Mouse (Mus musculus) hindbrain, embryonic 14.5 days (tissue): ENCODE measurements around the gene Cry2. TPM values are rescaled to one million over a fixed set of nuclear protein-coding genes. Genes with fewer than 3 reads are reported as not detected.

Experiments used
- ATAC-seq: fragments of 200-750 bp; cut with Nextera tagmentation; 2 replicates; pipeline ENCODE4 v1.8.0; 2017; ENCODE audit warnings: moderate number of reproducible peaks, mild to moderate bottlenecking, moderate TSS enrichment, moderate library complexity; ENCODE audit not compliant: low FRiP score
- DNase-seq: peaks from one replicate; pipeline ENCODE4 v3.0.0-alpha.2; 2015; ENCODE audit warnings: low spot score
- H3K27ac ChIP-seq: fragments of 300-500 bp; sonication (generic); 2 replicates; pipeline ENCODE4 v1.5.1; 2014; ENCODE audit warnings: mild to moderate bottlenecking, moderate library complexity
- H3K27me3 ChIP-seq: fragments of 300-500 bp; sonication (generic); 2 replicates; pipeline ENCODE4 v1.6.1; 2014; ENCODE audit warnings: mild to moderate bottlenecking, low read length, mixed read lengths; ENCODE audit not compliant: control insufficient read depth, insufficient read depth
- H3K36me3 ChIP-seq: fragments of 300-500 bp; sonication (generic); replicated peaks from 2 replicates; pipeline ENCODE4 v1.6.1; 2014; ENCODE audit not compliant: control insufficient read depth, insufficient read depth
- H3K4me1 ChIP-seq: fragments of 300-500 bp; sonication (generic); replicated peaks from 2 replicates; pipeline ENCODE4 v1.6.1; 2014; ENCODE audit warnings: antibody characterized with exemption, low read length, mixed read lengths; ENCODE audit not compliant: control insufficient read depth, insufficient read depth
- H3K4me2 ChIP-seq: fragments of 300-500 bp; sonication (generic); replicated peaks from 2 replicates; pipeline ENCODE4 v1.6.1; 2014; ENCODE audit warnings: mild to moderate bottlenecking, moderate library complexity
- H3K4me3 ChIP-seq: fragments of 300-500 bp; sonication (generic); replicated peaks from 2 replicates; pipeline ENCODE4 v1.5.1; 2014; ENCODE audit warnings: mild to moderate bottlenecking, low read length
- H3K9ac ChIP-seq: fragments of 300-500 bp; sonication (generic); 2 replicates; pipeline ENCODE4 v1.6.1; 2014
- H3K9me3 ChIP-seq: fragments of 300-500 bp; sonication (generic); 2 replicates; pipeline ENCODE4 v1.6.1; 2016; ENCODE audit warnings: low read length; ENCODE audit not compliant: control insufficient read depth
- WGBS: fragments of 180-500 bp; shearing (Covaris S2); extraction: QIAGEN DNeasy Blood & Tissue Kit; methylation state at CpG from one replicate; pipeline ENCODE4 v1.1.7; 2014; 5-methylcytosine and 5-hydroxymethylcytosine counted together
- polyA plus RNA-seq: library from polyadenylated mRNA; unstranded; fragments of >200 nt; fragmentation: Nextera tagmentation; extraction: Ambion mirVana; gene quantifications from 2 replicates; pipeline ENCODE4 v1.2.1, GENCODE M21; 2014

The Cry2 gene
- polyA plus RNA-seq, 1 experiment from 2014 or later = 34.6 TPM

- 64% methylated on average over 4 of the region's 4 CpGs for WGBS
- Histone ChIP-seq H3K9ac (no peak overlapping the region), H3K36me3 (peaks cover 46% of the 10 kb centered on the region), H3K27me3 (no peaks in the 10 kb centered on the region), H3K4me3 (no peak overlapping the region), H3K4me1 (peaks cover 44% of the 10 kb centered on the region), H3K4me2 (no peak overlapping the region), H3K27ac (peak overlapping the region; percentile 82), H3K9me3 (no peaks in the 10 kb centered on the region)
- no peak for DNase-seq
- ATAC-seq = no peak
These were observed 8.5 kb downstream of the Cry2 start for GRCm38 (mm10) chr2:92425366-92425765.

- ATAC-seq (peak; percentile 79), DNase-seq (peak; percentile 71)
- Histone ChIP-seq H3K9ac (no peak overlapping the region), H3K36me3 (peaks cover 52% of the 10 kb centered on the region), H3K27ac (peak overlapping the region; percentile 82), H3K27me3 (no peaks in the 10 kb centered on the region), H3K4me2 (no peak overlapping the region), H3K4me1 (peaks cover 39% of the 10 kb centered on the region), H3K4me3 (no peak overlapping the region), H3K9me3 (no peaks in the 10 kb centered on the region)
- 31% methylated on average over 9 of the region's 9 CpGs for WGBS
These were observed 9.2 kb downstream of the Cry2 start for GRCm38 (mm10) chr2:92424462-92425308.

- Histone ChIP-seq H3K36me3 (peaks cover 60% of the 10 kb centered on the region), H3K9ac (no peak overlapping the region), H3K4me3 (no peak overlapping the region), H3K27me3 (no peaks in the 10 kb centered on the region), H3K27ac (peak overlapping the region; percentile 82), H3K4me2 (no peak overlapping the region), H3K4me1 (peaks cover 33% of the 10 kb centered on the region), H3K9me3 (no peaks in the 10 kb centered on the region)
- ATAC-seq (peak; percentile 32; the same call in 1 of the 2 replicates), DNase-seq (peak; percentile 48)
- 58% methylated on average over 9 of the region's 9 CpGs for WGBS
These were observed 10.0 kb downstream of the Cry2 start for GRCm38 (mm10) chr2:92423702-92424461.

GRCm38 (mm10) chr2:92423156-92423555 lies 10.7 kb downstream of the Cry2 start:
- 93% methylated on average over 9 of the region's 9 CpGs for WGBS
- H3K36me3 ChIP-seq = peaks cover 68% of the 10 kb centered on the region
- H3K4me1 ChIP-seq = peaks cover 32% of the 10 kb centered on the region

GRCm38 (mm10) chr2:92422388-92423135 lies 11.3 kb downstream of the Cry2 start:
- Histone ChIP-seq H3K9me3 (no peaks in the 10 kb centered on the region), H3K4me3 (no peak overlapping the region), H3K4me2 (no peak overlapping the region), H3K27ac (no peak overlapping the region), H3K27me3 (no peaks in the 10 kb centered on the region), H3K4me1 (peaks cover 26% of the 10 kb centered on the region), H3K9ac (no peak overlapping the region), H3K36me3 (peaks cover 73% of the 10 kb centered on the region)
- ATAC-seq (no peak), DNase-seq (no peak)
- 79% methylated on average over 10 of the region's 10 CpGs for WGBS

More at GRCm38 (mm10) chr2:92423156-92423555, 10.7 kb downstream of the Cry2 start:
- Histone ChIP-seq H3K9me3 (no peaks in the 10 kb centered on the region), H3K27me3 (no peaks in the 10 kb centered on the region), H3K9ac (no peak overlapping the region), H3K4me2 (no peak overlapping the region), H3K4me3 (no peak overlapping the region), H3K27ac (peak overlapping the region; percentile 82; the same call in 1 of the 2 replicates)
- ATAC-seq (no peak), DNase-seq (no peak)

GRCm38 (mm10) chr2:92421723-92422387 lies 12.0 kb downstream of the Cry2 start:
- Histone ChIP-seq H3K4me3 (no peak overlapping the region), H3K9me3 (no peaks in the 10 kb centered on the region), H3K27me3 (no peaks in the 10 kb centered on the region), H3K4me2 (no peak overlapping the region), H3K4me1 (peaks cover 22% of the 10 kb centered on the region), H3K36me3 (peaks cover 81% of the 10 kb centered on the region), H3K9ac (no peak overlapping the region), H3K27ac (no peak overlapping the region)
- no peak for ATAC-seq
- 94% methylated on average over 7 of the region's 7 CpGs for WGBS
- no peak for DNase-seq

- Histone ChIP-seq H3K27me3 (no peaks in the 10 kb centered on the region), H3K4me2 (no peak overlapping the region), H3K27ac (no peak overlapping the region), H3K9me3 (no peaks in the 10 kb centered on the region), H3K9ac (no peak overlapping the region), H3K36me3 (peaks cover 100% of the 10 kb centered on the region), H3K4me3 (no peak overlapping the region), H3K4me1 (no peaks in the 10 kb centered on the region)
- DNase-seq = no peak
- no peak for ATAC-seq
- WGBS = 95% methylated on average over 10 of the region's 10 CpGs
These were observed 22.1 kb downstream of the Cry2 start for GRCm38 (mm10) chr2:92411705-92412104.

GRCm38 (mm10) chr2:92408309-92409045 lies 25.4 kb downstream of the Cry2 start:
- H3K27ac ChIP-seq = no peak overlapping the region
- ATAC-seq = no peak

More at GRCm38 (mm10) chr2:92408309-92409045, 25.4 kb downstream of the Cry2 start:
- H3K4me1 ChIP-seq = no peaks in the 10 kb centered on the region
- H3K36me3 ChIP-seq = peaks cover 94% of the 10 kb centered on the region
- no peak overlapping the region for H3K4me2 ChIP-seq
- no peak overlapping the region for H3K9ac ChIP-seq
- WGBS = 91% methylated on average over 18 of the region's 18 CpGs
- H3K9me3 ChIP-seq = no peaks in the 10 kb centered on the region
- H3K27me3 ChIP-seq = no peaks in the 10 kb centered on the region
- no peak overlapping the region for H3K4me3 ChIP-seq
- no peak for DNase-seq
